Mouse (Mus musculus): Measurements from ENCODE around the gene Tex28. TPM values are rescaled to one million over a fixed set of nuclear protein-coding genes. Genes with fewer than 3 reads are reported as not detected.
"Not testable (repeated sequence)": the region's sequence is repeated elsewhere in the genome, so short reads cannot be mapped to it uniquely, and the experiment has no call there.

Tex28 gene
- not detected in 2 replicates for polyA plus RNA-seq (2015; fragmentation: Nextera tagmentation; extraction: Ambion mirVana)

GRCm38 (mm10) chrX:74167738-74168137 is at the start of gene Tex28:
Gene Tex28, minus strand, starts transcription at chrX:74167838.
- no peak for DNase-seq (ENCODE audit: low spot score)

GRCm38 (mm10) chrX:74203556-74203955 is 35.9 kb upstream of the Tex28 start:
- DNase-seq (ENCODE audit: low spot score), result no peak

- no peak for DNase-seq (ENCODE audit: low spot score)
Measured at GRCm38 (mm10) chrX:74176959-74177358, 9.3 kb upstream of the Tex28 start, which contains the start of gene Tktl1. Gene Tktl1, plus strand, starts transcription at chrX:74177259.

- DNase-seq (ENCODE audit: low spot score), result not testable (repeated sequence)
Measured at GRCm38 (mm10) chrX:74135263-74135662, 32.4 kb downstream of the Tex28 start, which contains the start of gene Mecp2. Gene Mecp2, minus strand, starts transcription at chrX:74135363.

GRCm38 (mm10) chrX:74127164-74127563 is 40.5 kb downstream of the Tex28 start, which contains the start of gene Opn1mw:
Gene Opn1mw, plus strand, starts transcription at chrX:74127464.
- DNase-seq (ENCODE audit: low spot score), result no peak

- peak; percentile 48 for DNase-seq (ENCODE audit: low spot score)
Measured at GRCm38 (mm10) chrX:74124975-74125374, 42.7 kb downstream of the Tex28 start.

GRCm38 (mm10) chrX:74115511-74115910 is 52.1 kb downstream of the Tex28 start:
- DNase-seq (ENCODE audit: low spot score), result peak; percentile 71

GRCm38 (mm10) chrX:74114036-74114435 is 53.6 kb downstream of the Tex28 start:
- DNase-seq (ENCODE audit: low spot score), result no peak

- no peak for DNase-seq (ENCODE audit: low spot score)
Measured at GRCm38 (mm10) chrX:74108747-74109146, 58.9 kb downstream of the Tex28 start.

- DNase-seq (ENCODE audit: low spot score), result no peak
Measured at GRCm38 (mm10) chrX:74105916-74106315, 61.7 kb downstream of the Tex28 start.

- DNase-seq (ENCODE audit: low spot score), result no peak
Measured at GRCm38 (mm10) chrX:74103457-74104188, 64.0 kb downstream of the Tex28 start.

Other genes with a start within 250 kb of the Tex28 start
- gene Arhgap4, start 246.0 kb downstream of the Tex28 start, polyA plus RNA-seq (2015; fragmentation: Nextera tagmentation; extraction: Ambion mirVana), result 71.5 and 74.1 TPM in 2 replicates
- 212 and 213 TPM in 2 replicates for gene Naa10, start 245.9 kb downstream of the Tex28 start, polyA plus RNA-seq (2015; fragmentation: Nextera tagmentation; extraction: Ambion mirVana)
- gene Renbp, start 237.0 kb downstream of the Tex28 start, polyA plus RNA-seq (2015; fragmentation: Nextera tagmentation; extraction: Ambion mirVana), result 43.5 and 43.7 TPM in 2 replicates
- 47.2 and 55.7 TPM in 2 replicates for gene Hcfc1, start 201.5 kb downstream of the Tex28 start, polyA plus RNA-seq (2015; fragmentation: Nextera tagmentation; extraction: Ambion mirVana)
- 33.4 and 36.2 TPM in 2 replicates for gene Irak1, start 143.9 kb downstream of the Tex28 start, polyA plus RNA-seq (2015; fragmentation: Nextera tagmentation; extraction: Ambion mirVana)
- not detected in 2 replicates for gene Opn1mw, start 40.4 kb downstream of the Tex28 start, polyA plus RNA-seq (2015; fragmentation: Nextera tagmentation; extraction: Ambion mirVana)
- 16.6 and 16.7 TPM in 2 replicates for gene Mecp2, start 32.5 kb downstream of the Tex28 start, polyA plus RNA-seq (2015; fragmentation: Nextera tagmentation; extraction: Ambion mirVana)
- gene Tktl1, start 9.4 kb upstream of the Tex28 start, polyA plus RNA-seq (2015; fragmentation: Nextera tagmentation; extraction: Ambion mirVana), result 0.51 and 0.52 TPM in 2 replicates
- 108 and 110 TPM in 2 replicates for gene Flna, start 82.0 kb upstream of the Tex28 start, polyA plus RNA-seq (2015; fragmentation: Nextera tagmentation; extraction: Ambion mirVana)
- gene Emd, start 86.8 kb upstream of the Tex28 start, polyA plus RNA-seq (2015; fragmentation: Nextera tagmentation; extraction: Ambion mirVana), result 19.6 and 22.5 TPM in 2 replicates
- 838 and 891 TPM in 2 replicates for gene Rpl10, start 103.0 kb upstream of the Tex28 start, polyA plus RNA-seq (2015; fragmentation: Nextera tagmentation; extraction: Ambion mirVana)
- gene Taz, start 114.1 kb upstream of the Tex28 start, polyA plus RNA-seq (2015; fragmentation: Nextera tagmentation; extraction: Ambion mirVana), result 66.0 and 71.6 TPM in 2 replicates
- gene Dnase1l1, start 114.5 kb upstream of the Tex28 start, polyA plus RNA-seq (2015; fragmentation: Nextera tagmentation; extraction: Ambion mirVana), result 8.1 and 9.0 TPM in 2 replicates
- gene Atp6ap1, start 129.3 kb upstream of the Tex28 start, polyA plus RNA-seq (2015; fragmentation: Nextera tagmentation; extraction: Ambion mirVana), result 87.8 and 92.3 TPM in 2 replicates
- gene Gdi1, start 137.2 kb upstream of the Tex28 start, polyA plus RNA-seq (2015; fragmentation: Nextera tagmentation; extraction: Ambion mirVana), result 104 and 107 TPM in 2 replicates
- gene Fam50a, start 145.2 kb upstream of the Tex28 start, polyA plus RNA-seq (2015; fragmentation: Nextera tagmentation; extraction: Ambion mirVana), result 58.4 and 60.2 TPM in 2 replicates
- 0.83 and 0.96 TPM in 2 replicates for gene Plxna3, start 161.2 kb upstream of the Tex28 start, polyA plus RNA-seq (2015; fragmentation: Nextera tagmentation; extraction: Ambion mirVana)
- 123 and 138 TPM in 2 replicates for gene Lage3, start 185.8 kb upstream of the Tex28 start, polyA plus RNA-seq (2015; fragmentation: Nextera tagmentation; extraction: Ambion mirVana)
- gene Ubl4a, start 205.4 kb upstream of the Tex28 start, polyA plus RNA-seq (2015; fragmentation: Nextera tagmentation; extraction: Ambion mirVana), result 58.7 and 63.1 TPM in 2 replicates
- gene Slc10a3, start 205.5 kb upstream of the Tex28 start, polyA plus RNA-seq (2015; fragmentation: Nextera tagmentation; extraction: Ambion mirVana), result 19.8 and 20.1 TPM in 2 replicates
- gene Fam3a, start 225.4 kb upstream of the Tex28 start, polyA plus RNA-seq (2015; fragmentation: Nextera tagmentation; extraction: Ambion mirVana), result 22.7 and 23.2 TPM in 2 replicates
- gene Ikbkg, start 225.5 kb upstream of the Tex28 start, polyA plus RNA-seq (2015; fragmentation: Nextera tagmentation; extraction: Ambion mirVana), result 22.7 and 25.1 TPM in 2 replicates